Mouse (Mus musculus) urinary bladder, postnatal 25 days (tissue): ENCODE results near the gene Gng8.
A peak's percentile ranks its signal among the peaks of the same experiment; 100 is the strongest.

Source experiments
- DNase-seq: peaks from one replicate; pipeline ENCODE4 v3.0.0; 2022; ENCODE audit warnings: low spot score

Gng8 gene

GRCm38 (mm10) chr7:16908367-16908766 lies 16.8 kb downstream of the Gng8 start:
- no peak for DNase-seq

GRCm38 (mm10) chr7:16908859-16909258 lies 17.3 kb downstream of the Gng8 start:
- no peak for DNase-seq

- DNase-seq: no peak
These were observed 18.3 kb downstream of the Gng8 start for GRCm38 (mm10) chr7:16909909-16910308.

GRCm38 (mm10) chr7:16911904-16912303 lies 20.3 kb downstream of the Gng8 start:
- DNase-seq: no peak

GRCm38 (mm10) chr7:16912360-16912759 lies 20.8 kb downstream of the Gng8 start:
- DNase-seq: no peak

- DNase-seq: peak; percentile 68
These were observed 22.3 kb downstream of the Gng8 start for GRCm38 (mm10) chr7:16913806-16914452.

GRCm38 (mm10) chr7:16914453-16915343 lies 23.1 kb downstream of the Gng8 start:
- no peak for DNase-seq

GRCm38 (mm10) chr7:16915461-16916340 lies 24.1 kb downstream of the Gng8 start:
- DNase-seq: no peak

GRCm38 (mm10) chr7:16916342-16917265 lies 25.0 kb downstream of the Gng8 start:
- no peak for DNase-seq

GRCm38 (mm10) chr7:16917447-16917846 lies 25.9 kb downstream of the Gng8 start:
- DNase-seq: no peak

- no peak for DNase-seq
These were observed 26.4 kb downstream of the Gng8 start for GRCm38 (mm10) chr7:16918014-16918413.

GRCm38 (mm10) chr7:16918670-16919069 lies 27.1 kb downstream of the Gng8 start:
- no peak for DNase-seq

- no peak for DNase-seq
These were observed 28.0 kb downstream of the Gng8 start for GRCm38 (mm10) chr7:16919395-16920149.

- DNase-seq: no peak
These were observed 28.6 kb downstream of the Gng8 start for GRCm38 (mm10) chr7:16920150-16920579.

- DNase-seq: no peak
These were observed 29.5 kb downstream of the Gng8 start for GRCm38 (mm10) chr7:16920818-16921791.

GRCm38 (mm10) chr7:16921881-16922335 lies 30.3 kb downstream of the Gng8 start:
- DNase-seq: no peak

- no peak for DNase-seq
These were observed 30.9 kb downstream of the Gng8 start for GRCm38 (mm10) chr7:16922360-16922973.

- no peak for DNase-seq
These were observed 31.9 kb downstream of the Gng8 start for GRCm38 (mm10) chr7:16923283-16924036.
